Mouse (Mus musculus) C2C12 (cell line): Measurements from ENCODE around the gene Mff. TPM values are rescaled to one million over a fixed set of nuclear protein-coding genes. Genes with fewer than 3 reads are reported as not detected.

Experiments used
- H3K27me3 ChIP-seq: one replicate; pipeline ENCODE4 v1.6.1; 2011; ENCODE audit not compliant: control insufficient read depth, insufficient read depth, insufficient read length
- H3K36me3 ChIP-seq: one replicate; pipeline ENCODE4 v1.6.1; 2011; ENCODE audit not compliant: control insufficient read depth, insufficient read depth
- H3K4me3 ChIP-seq: one replicate; pipeline ENCODE4 v1.5.1; 2011; ENCODE audit warnings: mild to moderate bottlenecking, control low read depth; ENCODE audit not compliant: poor library complexity, insufficient read depth, severe bottlenecking
- H3K79me2 ChIP-seq: one replicate; pipeline ENCODE4 v1.6.1; 2011; ENCODE audit not compliant: control insufficient read depth, insufficient read depth
- H3K79me3 ChIP-seq: one replicate; pipeline ENCODE4 v1.6.1; 2011; ENCODE audit warnings: low read depth, control low read depth
- H3ac ChIP-seq: one replicate; pipeline ENCODE3; 2011; ENCODE audit warnings: low read depth; ENCODE audit not compliant: control insufficient read depth, insufficient read length
- CEBPB ChIP-seq: IDR thresholded peaks from one replicate; pipeline ENCODE4 v1.6.1; 2011; ENCODE audit warnings: low read depth, mild to moderate bottlenecking, control low read depth, moderate library complexity
- CTCF ChIP-seq: IDR thresholded peaks from one replicate; pipeline ENCODE4 v1.5.1; 2011; ENCODE audit not compliant: control insufficient read depth, insufficient read depth, insufficient read length
- FOSL1 ChIP-seq: IDR thresholded peaks from one replicate; pipeline ENCODE4 v1.8.0; 2011; ENCODE audit warnings: mild to moderate bottlenecking, low read length; ENCODE audit not compliant: poor library complexity, insufficient read depth, severe bottlenecking
- MAX ChIP-seq: IDR thresholded peaks from one replicate; pipeline ENCODE4 v1.6.1; 2011; ENCODE audit warnings: mild to moderate bottlenecking, control low read depth
- MYOD1 ChIP-seq: IDR thresholded peaks from one replicate; pipeline ENCODE4 v1.6.1; 2011; ENCODE audit warnings: low read depth; ENCODE audit not compliant: control insufficient read depth, insufficient read length
- MYOG ChIP-seq: IDR thresholded peaks from one replicate; pipeline ENCODE4 v1.6.1; 2011; ENCODE audit not compliant: control insufficient read depth, insufficient read length; ENCODE audit errors: extremely low read depth
- USF1 ChIP-seq: IDR thresholded peaks from one replicate; pipeline ENCODE4 v1.6.1; 2011; ENCODE audit warnings: low read depth, mild to moderate bottlenecking, control low read depth, moderate library complexity
- polyA plus RNA-seq: library from polyadenylated mRNA; unstranded; fragments of >200 nt; fragmentation: generic; extraction: Trizol; gene quantifications from one replicate; pipeline ENCODE4 v1.2.1, GENCODE M21; 2012; ENCODE audit warnings: missing spikeins

Gene Mff
- polyA plus RNA-seq, 1 experiment = 80.6 TPM

GRCm38 (mm10) chr1:82791105-82791504 is 66.4 kb downstream of the Mff start:
- no peaks in the 10 kb centered on the region for H3K27me3 ChIP-seq

GRCm38 (mm10) chr1:82792238-82792637 is 67.5 kb downstream of the Mff start:
- Histone ChIP-seq H3ac (no peak overlapping the region), H3K36me3 (no peaks in the 10 kb centered on the region), H3K79me2 (no peaks in the 10 kb centered on the region), H3K79me3 (no peaks in the 10 kb centered on the region), H3K4me3 (no peak overlapping the region), H3K27me3 (no peaks in the 10 kb centered on the region)
- TF ChIP-seq MAX = no peak
- TF ChIP-seq CTCF = no peak
- TF ChIP-seq USF1 = no peak

More at GRCm38 (mm10) chr1:82791105-82791504, 66.4 kb downstream of the Mff start:
- no peaks in the 10 kb centered on the region for H3K79me2 ChIP-seq
- no peak overlapping the region for H3K4me3 ChIP-seq
- no peaks in the 10 kb centered on the region for H3K79me3 ChIP-seq
- H3ac ChIP-seq = no peak overlapping the region
- TF ChIP-seq USF1 = no peak
- H3K36me3 ChIP-seq = no peaks in the 10 kb centered on the region

GRCm38 (mm10) chr1:82793110-82793509 is 68.4 kb downstream of the Mff start:
- no peak overlapping the region for H3K4me3 ChIP-seq
- no peaks in the 10 kb centered on the region for H3K79me2 ChIP-seq
- H3K27me3 ChIP-seq = no peaks in the 10 kb centered on the region
- H3K36me3 ChIP-seq = no peaks in the 10 kb centered on the region
- no peaks in the 10 kb centered on the region for H3K79me3 ChIP-seq
- no peak overlapping the region for H3ac ChIP-seq
- TF ChIP-seq MYOD1 (no peak), CEBPB (peak; percentile 5)

GRCm38 (mm10) chr1:82793986-82794385 is 69.3 kb downstream of the Mff start:
- TF ChIP-seq MYOG (no peak), MYOD1 (no peak), CTCF (no peak), USF1 (no peak), CEBPB (no peak), MAX (no peak), FOSL1 (no peak)
- no peak overlapping the region for H3K4me3 ChIP-seq
- H3ac ChIP-seq = no peak overlapping the region
- no peaks in the 10 kb centered on the region for H3K79me3 ChIP-seq
- no peaks in the 10 kb centered on the region for H3K27me3 ChIP-seq
- no peaks in the 10 kb centered on the region for H3K79me2 ChIP-seq
- no peaks in the 10 kb centered on the region for H3K36me3 ChIP-seq

DNA sequence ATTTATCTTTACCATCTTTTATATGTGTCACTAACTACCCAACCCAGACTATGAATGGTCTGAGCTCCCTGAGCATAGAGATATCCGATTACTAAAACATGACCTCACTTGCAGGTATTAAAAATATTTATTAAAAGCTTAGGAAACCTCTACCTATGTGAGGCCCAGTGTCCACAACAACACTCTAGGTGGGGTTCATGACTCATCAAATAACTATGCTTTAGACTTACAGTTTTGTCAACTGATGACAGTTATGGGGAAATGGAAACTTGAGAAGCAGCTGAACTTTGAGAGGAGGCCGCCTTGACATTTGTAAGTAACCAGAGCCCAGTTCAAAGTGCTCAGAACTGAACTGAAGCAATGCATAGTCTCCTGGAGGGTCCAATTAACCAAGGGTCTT is 70.5 kb downstream of the Mff start:
- H3K4me3 ChIP-seq = no peak overlapping the region
- H3K36me3 ChIP-seq = no peaks in the 10 kb centered on the region
- TF ChIP-seq MYOD1 (no peak), CEBPB (peak; percentile 42)
- H3ac ChIP-seq = no peak overlapping the region
- no peaks in the 10 kb centered on the region for H3K79me3 ChIP-seq
- no peaks in the 10 kb centered on the region for H3K79me2 ChIP-seq
- no peaks in the 10 kb centered on the region for H3K27me3 ChIP-seq

GRCm38 (mm10) chr1:82795702-82796443 is 71.2 kb downstream of the Mff start:
- Histone ChIP-seq H3K79me3 (no peaks in the 10 kb centered on the region), H3K27me3 (no peaks in the 10 kb centered on the region), H3K79me2 (no peaks in the 10 kb centered on the region), H3K4me3 (no peak overlapping the region), H3K36me3 (no peaks in the 10 kb centered on the region), H3ac (no peak overlapping the region)
- no peak for TF ChIP-seq USF1
- no peak for TF ChIP-seq CTCF
- no peak for TF ChIP-seq MYOG

GRCm38 (mm10) chr1:82797088-82797487 is 72.4 kb downstream of the Mff start:
- H3K79me3 ChIP-seq = no peaks in the 10 kb centered on the region
- H3K4me3 ChIP-seq = no peak overlapping the region
- no peaks in the 10 kb centered on the region for H3K36me3 ChIP-seq
- H3ac ChIP-seq = no peak overlapping the region
- H3K79me2 ChIP-seq = no peaks in the 10 kb centered on the region
- TF ChIP-seq MAX (no peak), MYOG (no peak)
- H3K27me3 ChIP-seq = no peaks in the 10 kb centered on the region
